Mouse (Mus musculus) stomach, postnatal 0 days (tissue): ENCODE results near the gene Pdlim7.

Source experiments
- CTCF ChIP-seq: IDR thresholded peaks from 2 replicates; pipeline ENCODE4 v1.5.1; 2016; ENCODE audit warnings: antibody characterized with exemption, low read depth, mild to moderate bottlenecking, moderate library complexity
- EP300 ChIP-seq: optimal IDR thresholded peaks from 2 replicates; pipeline ENCODE3; 2016; ENCODE audit warnings: antibody characterized with exemption

DNA sequence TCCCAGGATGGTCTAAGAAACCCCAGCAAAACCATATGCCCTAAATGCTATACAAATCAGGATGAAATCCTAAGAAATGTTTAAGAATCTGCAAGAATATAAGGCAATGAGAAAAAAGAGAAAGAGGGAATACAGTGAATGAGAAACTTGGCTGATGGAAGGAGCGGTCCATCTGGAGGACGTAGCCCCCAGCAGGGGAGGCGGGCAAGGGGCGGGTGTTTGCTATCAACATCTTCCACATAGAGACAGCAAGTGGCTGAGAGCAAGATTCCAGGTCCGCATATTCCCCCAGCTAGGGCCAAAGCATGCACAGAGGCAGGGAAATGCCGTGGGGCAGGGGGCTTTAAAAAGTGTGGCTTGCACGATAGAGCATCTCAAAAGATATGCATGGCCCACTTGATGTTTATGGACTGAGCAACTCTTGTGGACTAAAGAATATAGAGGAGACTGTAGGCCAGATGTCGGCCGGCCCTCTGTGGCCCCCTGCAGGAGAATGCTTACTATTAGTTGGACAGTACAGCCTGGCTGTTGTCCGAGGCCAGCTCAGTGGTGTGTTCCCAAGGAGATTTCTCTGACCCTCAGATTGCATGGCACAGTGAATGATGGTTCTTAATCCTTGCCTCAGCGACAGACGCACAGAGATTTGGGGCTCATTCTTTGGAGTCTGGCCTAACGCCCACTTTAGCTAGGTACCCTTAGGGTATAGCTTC, 44.5 kb downstream of the Pdlim7 start:
- peak; percentile 75 for TF ChIP-seq CTCF
- no peak for TF ChIP-seq EP300
